Comparison of ENCODE assay signal across 8 mouse cellular contexts in the genomic region with DNA sequence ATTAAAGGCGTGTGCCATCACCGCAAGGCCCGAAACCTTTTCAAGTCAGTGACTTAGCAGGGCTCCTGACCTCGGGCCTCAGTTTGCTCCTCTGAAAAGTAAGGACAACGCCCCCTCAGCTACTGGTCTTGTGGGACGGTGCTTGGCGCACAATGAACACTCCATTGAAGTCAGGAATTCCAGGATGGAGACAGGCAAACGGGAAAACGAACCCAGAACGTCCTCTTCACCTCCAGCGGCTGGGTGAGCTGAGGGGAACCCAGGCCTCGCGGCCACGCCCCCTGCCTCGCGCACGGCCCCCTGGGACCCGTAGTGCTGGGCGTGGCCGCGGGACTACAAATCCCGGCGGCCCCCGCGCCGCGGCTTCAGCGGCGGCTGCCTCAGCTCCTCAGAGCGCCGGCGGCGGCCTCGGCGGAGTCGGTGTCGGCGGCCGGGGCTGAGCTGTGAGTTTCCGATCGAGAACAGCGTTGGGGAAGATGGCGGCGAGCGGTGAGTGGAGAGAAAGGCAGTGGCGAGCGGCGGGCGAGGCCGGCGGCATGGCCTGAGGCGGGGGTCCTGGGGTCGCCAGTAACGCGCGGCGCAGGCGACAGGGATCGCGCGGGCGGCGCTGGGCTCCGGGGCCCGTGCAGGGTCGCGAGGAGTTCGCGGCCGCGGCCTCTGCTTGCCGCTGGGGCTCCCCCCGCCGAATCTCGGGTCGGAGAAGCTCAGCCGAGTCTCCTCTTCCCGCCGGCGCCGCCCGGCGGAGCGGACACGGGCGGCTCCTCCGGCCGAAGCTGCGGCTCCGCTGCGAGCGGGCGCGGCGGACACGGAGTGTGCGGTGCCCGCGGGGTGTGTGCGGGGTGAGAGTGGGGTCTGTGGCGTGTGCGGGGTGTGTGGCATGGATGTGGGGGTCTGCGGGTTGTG. TPM values are rescaled to one million over a fixed set of nuclear protein-coding genes. Genes with fewer than 3 reads are reported as not detected.
DNase-seq lines count a peak whose midpoint lies in the region; ATAC-seq lines count a peak whose summit lies in the region.

Gene Ncoa3 (plus strand): TSS at position 367 of the 903 bp plus-strand sequence.

- H3K9ac ChIP-seq in hindbrain, embryonic 14.5 days, result peak within 1 kb of the TSS; percentile 83

- peak within 1 kb of the TSS; percentile 78 for H3K4me3 ChIP-seq in hindbrain, embryonic 14.5 days (replicated peaks; ENCODE audit: low read length)

- no peaks in the 10 kb centered on the region for H3K27me3 ChIP-seq in hindbrain, embryonic 14.5 days (ENCODE audit: control insufficient read depth, insufficient read depth, low read length)

- peak; percentile 98 for DNase-seq in NIH3T3 (ENCODE audit: low read depth)
- DNase-seq in cerebellum, postnatal 14 days, result peak; percentile 96 to 97
- peak; percentile 81 to 84 for DNase-seq in frontal cortex, postnatal 25 days (ENCODE audit: low spot score in 2 of 2)
- DNase-seq in hindbrain, embryonic 14.5 days (ENCODE audit: low spot score), result peak; percentile 95
- DNase-seq in layer of hippocampus, postnatal 36 days, result peak; percentile 86 to 89
- peak; percentile 96 for DNase-seq in lung, postnatal 36 days
- DNase-seq in retina, postnatal 1 day, result peak; percentile 95
- peak; percentile 80 to 84 for DNase-seq in urinary bladder, adult 18-20 months (ENCODE audit: low spot score in 2 of 2)

- 2% methylated on average over 99 of the region's 103 CpGs for WGBS in hindbrain, embryonic 14.5 days

- H3K4me1 ChIP-seq in hindbrain, embryonic 14.5 days (replicated peaks; ENCODE audit: control insufficient read depth, insufficient read depth, low read length), result peaks cover 15% of the 10 kb centered on the region

- peak within 1 kb of the TSS; percentile 87 for H3K27ac ChIP-seq in hindbrain, embryonic 14.5 days

- H3K4me2 ChIP-seq in hindbrain, embryonic 14.5 days (replicated peaks), result peak within 1 kb of the TSS; percentile 80

- ATAC-seq in hindbrain, embryonic 14.5 days (ENCODE audit: low FRiP score), result peak; percentile 92

- H3K9me3 ChIP-seq in hindbrain, embryonic 14.5 days (ENCODE audit: control insufficient read depth, low read length), result no peaks in the 10 kb centered on the region

- no peaks in the 10 kb centered on the region for H3K36me3 ChIP-seq in hindbrain, embryonic 14.5 days (replicated peaks; ENCODE audit: control insufficient read depth, insufficient read depth)

RNA-seq across cellular contexts. Expression of gene Ncoa3, which starts in this region (rescaled TPM):
- 15.5 and 18.1 TPM in 2 replicates for polyA plus RNA-seq in hindbrain, embryonic 14.5 days (2014; fragmentation: Nextera tagmentation; extraction: Ambion mirVana)
- 10 to 100 TPM; 34.6 to 37.8 TPM for total RNA-seq in layer of hippocampus, postnatal 36 days (2021)

Comparison
In these comparisons a context has a peak if more than half of its experiments do, and no peak if none do; other contexts are left out.
1. Peak in every context shown above with its lines: DNase-seq, ATAC-seq, H3K4me3 ChIP-seq and H3K27ac ChIP-seq.